23 mouse cellular contexts compared by ENCODE assay signal in genomic region chr2:22761103-22761521, GRCm38 (mm10). TPM values are rescaled to one million over a fixed set of nuclear protein-coding genes. Genes with fewer than 3 reads are reported as not detected.
DNase-seq lines count a peak whose midpoint lies in the region; ATAC-seq and TF ChIP-seq lines count a peak whose summit lies in the region.
"Had no signal": no experiment of that assay in that cellular context is flagged by ENCODE, and none has a peak within 500 bp of the region (broad histone marks: within the 10 kb centered on the region; RNA-seq: fewer than 3 reads in every experiment).

No protein-coding gene starts in this region.

- DNase-seq in stomach, postnatal 0 days (ENCODE audit: low spot score) = no peak
- DNase-seq in ovary, postnatal 10 days (ENCODE audit: low spot score) = no peak
- DNase-seq in embryo, embryonic 9.5 days (ENCODE audit: extremely low spot score) = no peak
- DNase-seq: adrenal gland, adult 2 months; B cell, adult 2 months; cerebellum, adult 11 months; cerebellum, adult 9-11 months; gastrocnemius, postnatal 36 days; kidney, adult 18-20 months; layer of hippocampus, postnatal 36 days; lung, postnatal 4 days; midbrain, embryonic 14.5 days; right cerebral cortex, postnatal 14 days had no signal

- no peaks in the 10 kb centered on the region for H3K4me1 ChIP-seq in stomach, embryonic 15.5 days
- H3K4me1 ChIP-seq in stomach, postnatal 0 days (replicated peaks; ENCODE audit: control insufficient read depth, insufficient read depth) = no peaks in the 10 kb centered on the region
- peaks cover 4% of the 10 kb centered on the region; the same call in 1 of the 2 replicates for H3K4me1 ChIP-seq in embryonic fibroblast, embryonic 13.5 days (ENCODE audit: control insufficient read depth, insufficient read depth, low read length)
- H3K4me1 ChIP-seq in midbrain, embryonic 13.5 days (replicated peaks) = no peaks in the 10 kb centered on the region
- H3K4me1 ChIP-seq: forebrain, embryonic 12.5 days; hindbrain, embryonic 10.5 days had no signal

- no peak overlapping the region for H3K27ac ChIP-seq in stomach, embryonic 15.5 days
- no peak overlapping the region for H3K27ac ChIP-seq in stomach, postnatal 0 days (replicated peaks)
- peak overlapping the region; percentile 29; the same call in 1 of the 2 replicates for H3K27ac ChIP-seq in embryonic fibroblast, embryonic 13.5 days (ENCODE audit: insufficient read depth, low read length)
- no peak overlapping the region for H3K27ac ChIP-seq in midbrain, embryonic 13.5 days
- H3K27ac ChIP-seq: forebrain, embryonic 12.5 days; hindbrain, embryonic 10.5 days; kidney, postnatal 0 days; liver, embryonic 14.5 days had no signal

- TF ChIP-seq CTCF in stomach, postnatal 0 days (IDR thresholded peaks at IDR 0.05; ENCODE audit: low read depth) = no peak
- no peak for TF ChIP-seq CTCF in embryonic fibroblast, embryonic 13.5 days (IDR thresholded peaks at IDR 0.05; ENCODE audit: borderline replicate concordance, insufficient read depth, low read length)

- H3K4me2 ChIP-seq in stomach, embryonic 15.5 days = no peak overlapping the region
- H3K4me2 ChIP-seq in stomach, postnatal 0 days (replicated peaks; ENCODE audit: low read depth) = no peak overlapping the region
- H3K4me2 ChIP-seq in midbrain, embryonic 13.5 days (replicated peaks) = no peak overlapping the region
- H3K4me2 ChIP-seq: forebrain, embryonic 12.5 days; heart, embryonic 11.5 days had no signal

- no peak for TF ChIP-seq EP300 in stomach, postnatal 0 days (optimal IDR thresholded peaks at IDR 0.05)

- no peaks in the 10 kb centered on the region for H3K36me3 ChIP-seq in stomach, embryonic 15.5 days
- no peaks in the 10 kb centered on the region for H3K36me3 ChIP-seq in stomach, postnatal 0 days (ENCODE audit: control insufficient read depth, insufficient read depth, low read length)
- no peaks in the 10 kb centered on the region for H3K36me3 ChIP-seq in midbrain, embryonic 13.5 days
- H3K36me3 ChIP-seq: forebrain, embryonic 12.5 days; hindbrain, embryonic 10.5 days had no signal

- no peaks in the 10 kb centered on the region for H3K27me3 ChIP-seq in stomach, embryonic 15.5 days (replicated peaks)
- no peaks in the 10 kb centered on the region for H3K27me3 ChIP-seq in stomach, postnatal 0 days (ENCODE audit: control insufficient read depth, insufficient read depth, low read length)
- no peaks in the 10 kb centered on the region for H3K27me3 ChIP-seq in midbrain, embryonic 13.5 days
- H3K27me3 ChIP-seq: forebrain, embryonic 12.5 days had no signal

- no peaks in the 10 kb centered on the region for H3K9me3 ChIP-seq in stomach, embryonic 15.5 days
- no peaks in the 10 kb centered on the region for H3K9me3 ChIP-seq in stomach, postnatal 0 days (ENCODE audit: control insufficient read depth, low read length)
- H3K9me3 ChIP-seq in midbrain, embryonic 13.5 days = no peaks in the 10 kb centered on the region; the same call in 1 of the 2 replicates
- H3K9me3 ChIP-seq: forebrain, embryonic 12.5 days; hindbrain, embryonic 10.5 days had no signal

- no peak for TF ChIP-seq POLR2A in embryonic fibroblast, embryonic 13.5 days (IDR thresholded peaks at IDR 0.05; ENCODE audit: low read depth, low read length)

- 0 out of 2 replicates have a peak, but pooled peaks have one; percentile 10 for ATAC-seq in stomach, embryonic 15.5 days (ENCODE audit: insufficient read depth, low FRiP score, low read depth)
- ATAC-seq in stomach, postnatal 0 days (ENCODE audit: low FRiP score, low TSS enrichment) = no peak
- ATAC-seq in inflammation-experienced regulatory T-cells, adult 6 months = peak; percentile 30
- ATAC-seq in midbrain, embryonic 13.5 days = no peak
- ATAC-seq: hindbrain, embryonic 16.5 days had no signal

- no peak overlapping the region for H3K9ac ChIP-seq in stomach, embryonic 15.5 days
- no peak overlapping the region for H3K9ac ChIP-seq in stomach, postnatal 0 days (ENCODE audit: low read length)
- H3K9ac ChIP-seq in midbrain, embryonic 13.5 days (replicated peaks) = no peak overlapping the region
- H3K9ac ChIP-seq: forebrain, embryonic 12.5 days; liver, embryonic 14.5 days had no signal

- H3K4me3 ChIP-seq in stomach, embryonic 15.5 days (replicated peaks) = no peak overlapping the region
- H3K4me3 ChIP-seq in stomach, postnatal 0 days (ENCODE audit: low read depth, low read length) = no peak overlapping the region
- H3K4me3 ChIP-seq in embryonic fibroblast, embryonic 13.5 days (ENCODE audit: insufficient read depth, low read length) = no peak overlapping the region
- H3K4me3 ChIP-seq in midbrain, embryonic 13.5 days (replicated peaks) = no peak overlapping the region
- H3K4me3 ChIP-seq: forebrain, embryonic 12.5 days; hindbrain, embryonic 10.5 days had no signal

- WGBS in stomach, embryonic 15.5 days = 52% methylated on average over 7 of the region's 7 CpGs
- WGBS in stomach, postnatal 0 days = 66% methylated on average over 7 of the region's 7 CpGs
- 82% methylated on average over 7 of the region's 7 CpGs for WGBS in midbrain, embryonic 13.5 days

RNA-seq across cellular contexts. Expression of gene Apbb1ip, which starts 12.8 kb away (rescaled TPM):
- polyA plus RNA-seq in stomach, embryonic 15.5 days (2015; fragmentation: Nextera tagmentation; extraction: Ambion mirVana) = 2.0 and 4.2 TPM in 2 replicates
- polyA plus RNA-seq in stomach, postnatal 0 days (2015; fragmentation: Nextera tagmentation; extraction: Ambion mirVana) = 0.79 and 1.5 TPM in 2 replicates
- 34.8 and 40.6 TPM in 2 replicates for polyA plus RNA-seq in embryonic fibroblast, embryonic 13.5 days (2011; ENCODE audit: insufficient read length, low read depth, missing spikeins)
- 100 to 1,000 TPM in 1 of 3 experiments, 10 to 100 TPM in 2; 72.1 to 121 (median 83.8) TPM for polyA plus RNA-seq in inflammation-experienced regulatory T-cells, adult 6 months (2017; shearing (Covaris generic))
- polyA plus RNA-seq in midbrain, embryonic 13.5 days (2015; fragmentation: Nextera tagmentation; extraction: Ambion mirVana) = 1.0 TPM in 2 replicates

Comparison
In these comparisons a context has a peak if more than half of its experiments do, and no peak if none do; other contexts are left out.
1. ATAC-seq: peak in stomach, embryonic 15.5 days (single experiment) and inflammation-experienced regulatory T-cells, adult 6 months (single experiment); none in stomach, postnatal 0 days (single experiment) and midbrain, embryonic 13.5 days (single experiment).